Mouse (Mus musculus) forebrain, embryonic 12.5 days (tissue): ENCODE data around the gene Cmtm4. TPM values are rescaled to one million over a fixed set of nuclear protein-coding genes. Genes with fewer than 3 reads are reported as not detected.
A peak's percentile ranks its signal among the peaks of the same experiment; 100 is the strongest.
"Not testable (repeated sequence)": the region's sequence is repeated elsewhere in the genome, so short reads cannot be mapped to it uniquely, and the experiment has no call there.

Source experiments
- ATAC-seq: fragments of 200-750 bp; cut with Nextera tagmentation; 2 replicates; pipeline ENCODE4 v1.8.0; 2017; ENCODE audit warnings: moderate TSS enrichment; ENCODE audit not compliant: low FRiP score
- H3K27ac ChIP-seq: fragments of 300-500 bp; sonication (generic); 2 replicates; pipeline ENCODE4 v1.5.1; 2016; ENCODE audit warnings: mild to moderate bottlenecking
- H3K27me3 ChIP-seq: fragments of 300-500 bp; sonication (generic); 2 replicates; pipeline ENCODE4 v1.6.1; 2016; ENCODE audit warnings: mild to moderate bottlenecking
- H3K36me3 ChIP-seq: fragments of 300-500 bp; sonication (generic); replicated peaks from 2 replicates; pipeline ENCODE4 v1.6.1; 2016; ENCODE audit warnings: mild to moderate bottlenecking
- H3K4me1 ChIP-seq: fragments of 300-500 bp; sonication (generic); 2 replicates; pipeline ENCODE4 v1.6.1; 2016
- H3K4me2 ChIP-seq: fragments of 300-500 bp; sonication (generic); 2 replicates; pipeline ENCODE4 v1.6.1; 2016; ENCODE audit warnings: mild to moderate bottlenecking, moderate library complexity
- H3K4me3 ChIP-seq: fragments of 300-500 bp; sonication (generic); replicated peaks from 2 replicates; pipeline ENCODE4 v1.5.1; 2016; ENCODE audit warnings: mild to moderate bottlenecking
- H3K9ac ChIP-seq: fragments of 300-500 bp; sonication (generic); 2 replicates; pipeline ENCODE4 v1.6.1; 2016; ENCODE audit warnings: mild to moderate bottlenecking
- H3K9me3 ChIP-seq: fragments of 300-500 bp; sonication (generic); 2 replicates; pipeline ENCODE4 v1.6.1; 2016
- WGBS: fragments of 180-500 bp; shearing (Covaris S2); methylation state at CpG from one replicate; pipeline ENCODE4 v1.1.7; 2016; 5-methylcytosine and 5-hydroxymethylcytosine counted together
- polyA plus RNA-seq: library from polyadenylated mRNA; unstranded; fragments of >200 nt; fragmentation: Nextera tagmentation; extraction: Ambion mirVana; gene quantifications from 2 replicates; pipeline ENCODE4 v1.2.1, GENCODE M21; 2016

Gene Cmtm4
- polyA plus RNA-seq, 1 experiment from 2014 or later: 3.5 TPM

DNA sequence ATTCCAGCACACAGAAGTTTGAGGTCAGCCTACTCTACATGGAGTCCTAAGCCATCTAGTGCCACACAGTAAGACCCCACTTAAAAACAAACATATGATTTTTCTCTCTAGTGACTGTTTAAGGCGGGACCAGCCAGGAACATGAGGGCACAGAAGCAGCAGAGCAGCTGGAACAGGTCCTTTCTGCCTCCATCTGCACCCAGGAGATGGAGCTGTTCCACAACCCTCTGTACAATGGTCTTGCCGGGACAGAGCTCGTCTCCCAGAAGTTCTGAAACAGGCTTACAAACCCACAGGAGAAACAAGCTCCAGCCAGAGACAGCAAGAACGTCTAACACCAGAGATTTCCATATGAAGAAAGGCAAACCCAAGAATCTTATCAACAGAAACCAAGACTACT lies 82.3 kb downstream of the Cmtm4 start:
- H3K9ac ChIP-seq: no peak overlapping the region
- no peaks in the 10 kb centered on the region for H3K27me3 ChIP-seq
- H3K4me2 ChIP-seq: no peak overlapping the region
- no peaks in the 10 kb centered on the region for H3K4me1 ChIP-seq
- WGBS: 74% methylated on average over 4 of the region's 4 CpGs
- no peak overlapping the region for H3K27ac ChIP-seq
- no peaks in the 10 kb centered on the region for H3K36me3 ChIP-seq
- no peak for ATAC-seq
- no peak overlapping the region for H3K4me3 ChIP-seq
- no peaks in the 10 kb centered on the region for H3K9me3 ChIP-seq

DNA sequence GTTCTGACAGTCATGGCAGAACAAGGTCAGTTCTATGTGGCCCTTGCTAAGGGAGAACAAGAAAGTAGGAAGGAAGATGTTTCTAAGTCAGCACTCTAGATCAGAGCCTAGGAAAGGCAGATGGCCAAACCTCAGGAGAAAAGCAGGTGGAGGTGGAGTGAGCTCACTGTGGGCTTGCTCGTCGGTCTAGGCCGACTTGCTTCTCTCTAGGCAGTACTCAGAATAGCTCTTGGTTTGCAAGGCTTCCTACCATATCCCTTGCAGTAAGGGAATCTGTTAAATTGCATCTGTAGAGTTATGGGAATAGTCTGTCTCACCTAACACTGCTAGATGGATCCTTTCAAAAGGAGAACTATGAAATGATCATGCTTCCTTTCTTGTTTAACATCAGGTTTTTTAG lies 83.6 kb downstream of the Cmtm4 start:
- H3K36me3 ChIP-seq, ATAC-seq, H3K27me3 ChIP-seq, H3K4me3 ChIP-seq, H3K9me3 ChIP-seq, H3K27ac ChIP-seq, H3K4me1 ChIP-seq, H3K4me2 ChIP-seq, H3K9ac ChIP-seq: not testable (repeated sequence)
- WGBS: 83% methylated on average over 3 of the region's 3 CpGs

DNA sequence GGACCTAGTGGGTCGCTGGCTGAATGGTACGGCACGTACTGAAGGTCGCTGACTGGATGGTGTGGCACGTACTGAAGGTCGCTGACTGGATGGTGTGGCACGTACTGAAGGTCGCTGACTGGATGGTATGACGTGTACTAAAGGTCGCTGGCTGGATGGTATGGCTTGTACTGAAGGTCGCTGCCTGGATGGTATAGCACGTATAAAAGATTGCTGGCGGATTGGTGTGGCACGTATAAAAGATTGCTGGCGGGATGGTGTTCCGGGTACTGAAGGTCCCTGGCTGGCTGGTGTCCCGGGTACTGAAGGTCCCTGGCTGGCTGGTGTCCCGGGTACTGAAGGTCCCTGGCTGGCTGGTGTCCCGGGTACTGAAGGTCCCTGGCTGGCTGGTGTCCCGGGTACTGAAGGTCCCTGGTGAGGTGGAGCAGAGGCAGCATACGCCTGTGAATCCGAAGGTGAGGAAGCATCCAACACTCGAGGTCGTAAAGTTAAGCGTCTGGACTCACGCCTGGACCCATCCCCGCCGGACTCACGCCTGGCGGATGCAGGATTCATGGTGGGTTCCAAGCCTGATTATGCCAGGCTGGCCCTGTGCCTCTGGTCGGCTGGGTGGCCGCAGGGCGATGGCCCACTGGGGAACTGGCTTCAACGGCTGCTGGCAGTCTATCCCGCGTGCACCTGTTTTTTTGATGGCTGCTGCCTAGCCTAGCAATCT lies 86.0 kb downstream of the Cmtm4 start, which contains the start of the genes Gm45711 and Cmtm1:
Gm45711 (minus strand) TSS at position 641 of the 715 bp plus-strand sequence.
Cmtm1 (minus strand) TSS at position 705 of the 715 bp plus-strand sequence.
- H3K4me3 ChIP-seq, ATAC-seq, H3K27me3 ChIP-seq, H3K9me3 ChIP-seq, H3K27ac ChIP-seq, H3K4me2 ChIP-seq, H3K4me1 ChIP-seq, H3K9ac ChIP-seq, H3K36me3 ChIP-seq: not testable (repeated sequence)
- whole genome bisulfite sequencing: 94% methylated on average over 36 of the region's 36 CpGs

DNA sequence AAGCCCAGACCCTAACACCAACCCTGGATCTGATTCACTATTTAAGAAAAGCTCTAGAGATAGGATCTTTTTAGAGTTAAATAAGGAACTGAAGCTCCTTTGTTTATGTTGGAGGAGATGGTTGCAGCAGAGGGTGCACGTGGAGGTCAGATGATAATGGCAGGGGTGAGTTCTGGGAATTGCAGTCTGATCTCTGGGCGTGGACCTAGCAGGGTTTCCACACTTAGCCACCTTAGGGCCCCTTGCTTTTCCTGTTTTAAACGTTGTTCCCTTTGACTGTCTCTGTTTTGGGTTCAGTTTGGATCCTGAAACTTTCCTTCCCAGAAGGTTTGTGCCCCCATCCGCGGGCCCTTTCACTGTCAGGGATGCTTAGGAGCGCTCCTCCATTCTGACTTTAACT lies 87.3 kb downstream of the Cmtm4 start:
- 72% methylated on average over 6 of the region's 6 CpGs for WGBS
- not testable (repeated sequence) for H3K27me3 ChIP-seq, ATAC-seq, H3K9ac ChIP-seq, H3K27ac ChIP-seq, H3K4me2 ChIP-seq, H3K4me3 ChIP-seq, H3K36me3 ChIP-seq, H3K4me1 ChIP-seq, H3K9me3 ChIP-seq

DNA sequence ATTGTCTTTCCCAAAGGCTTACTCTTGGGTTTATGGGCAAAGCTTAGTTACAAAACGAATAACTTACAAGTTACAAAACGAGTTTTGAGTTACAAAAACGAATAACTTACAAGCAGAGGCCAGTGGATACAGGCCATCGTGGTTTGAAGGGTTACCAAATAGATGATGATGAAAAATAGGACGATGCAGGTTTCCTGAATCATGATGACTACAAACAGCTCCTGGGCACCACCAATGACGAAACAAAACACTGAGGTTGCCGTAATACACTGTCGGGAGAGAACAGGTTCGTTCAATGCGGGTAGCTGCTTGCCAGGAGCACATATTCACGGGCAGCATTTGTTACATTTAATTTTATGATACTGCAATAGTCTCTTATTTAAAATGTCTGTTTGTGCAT lies 90.6 kb downstream of the Cmtm4 start:
- Histone ChIP-seq H3K4me2 (no peak overlapping the region), H3K27me3 (no peaks in the 10 kb centered on the region), H3K27ac (no peak overlapping the region), H3K4me1 (peaks cover 13% of the 10 kb centered on the region), H3K36me3 (no peaks in the 10 kb centered on the region), H3K9ac (no peak overlapping the region), H3K4me3 (no peak overlapping the region), H3K9me3 (no peaks in the 10 kb centered on the region)
- WGBS: 89% methylated on average over 11 of the region's 11 CpGs
- ATAC-seq: no peak

DNA sequence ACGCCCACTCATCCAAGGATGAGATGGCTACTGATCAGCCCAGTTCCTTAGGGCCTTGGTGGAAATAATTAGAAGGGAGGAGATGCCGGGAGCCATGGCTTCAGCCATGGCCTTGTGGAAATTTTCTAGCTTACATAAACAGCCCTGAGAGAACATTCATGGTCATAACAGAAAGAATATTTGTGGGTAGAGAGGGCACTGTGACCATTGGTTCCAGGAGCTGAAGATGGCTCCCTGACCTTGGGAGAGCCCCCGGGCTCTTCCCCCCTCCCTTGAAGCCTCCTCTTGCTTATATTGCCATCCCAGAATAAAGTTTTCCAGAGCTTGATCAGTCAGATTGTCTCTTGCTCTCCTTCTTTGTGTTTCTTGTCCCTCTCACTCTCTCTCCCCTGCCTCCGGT lies 93.1 kb downstream of the Cmtm4 start:
- not testable (repeated sequence) for H3K27me3 ChIP-seq, H3K27ac ChIP-seq, ATAC-seq, H3K36me3 ChIP-seq, H3K9me3 ChIP-seq, H3K4me3 ChIP-seq, H3K4me2 ChIP-seq, H3K9ac ChIP-seq
- 91% methylated on average over 4 of the region's 4 CpGs for WGBS
- peaks cover 13% of the 10 kb centered on the region for H3K4me1 ChIP-seq

DNA sequence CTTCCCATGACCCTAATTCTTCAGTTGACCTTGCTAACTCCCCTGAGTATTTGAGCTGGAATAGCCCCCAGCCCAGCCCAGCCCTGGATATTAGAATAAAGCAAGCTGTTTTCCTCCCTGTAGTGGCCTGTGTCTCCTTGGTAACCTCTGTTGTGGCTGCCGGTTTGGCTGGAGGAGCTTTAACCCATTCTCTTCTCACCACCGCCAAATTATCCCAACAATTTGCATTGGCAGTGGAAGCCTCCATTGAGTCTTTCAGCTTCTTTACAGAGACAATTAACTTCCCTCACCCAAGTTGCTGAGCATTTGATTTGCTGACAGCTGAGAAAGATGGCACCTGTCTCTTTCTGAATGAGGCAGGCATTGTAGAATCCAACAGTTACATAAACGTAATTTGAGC lies 94.0 kb downstream of the Cmtm4 start:
- not testable (repeated sequence) for H3K27ac ChIP-seq, H3K27me3 ChIP-seq, H3K36me3 ChIP-seq, H3K9me3 ChIP-seq, H3K9ac ChIP-seq, H3K4me3 ChIP-seq, H3K4me2 ChIP-seq
- H3K4me1 ChIP-seq: peaks cover 13% of the 10 kb centered on the region
- ATAC-seq: peak; percentile 84
- 2% methylated on average over 3 of the region's 3 CpGs for whole genome bisulfite sequencing

Other genes with a start within 250 kb of the Cmtm4 start
- 0.31 and 0.82 TPM in 2 replicates for gene Bean1, start 225.4 kb downstream of the Cmtm4 start, polyA plus RNA-seq
- 35.4 and 35.9 TPM in 2 replicates for gene Tk2, start 147.2 kb downstream of the Cmtm4 start, polyA plus RNA-seq
- 39.6 and 45.2 TPM in 2 replicates for gene Cklf, start 144.9 kb downstream of the Cmtm4 start, polyA plus RNA-seq
- gene Cmtm2a, start 102.6 kb downstream of the Cmtm4 start, polyA plus RNA-seq: not detected in 2 replicates
- not detected in 2 replicates for gene Gm45711, start 85.7 kb downstream of the Cmtm4 start, polyA plus RNA-seq
- not detected in 2 replicates for gene Cmtm1, start 85.7 kb downstream of the Cmtm4 start, polyA plus RNA-seq
- gene Gm11020, start 74.2 kb downstream of the Cmtm4 start, polyA plus RNA-seq: not detected in 2 replicates
- gene Cmtm2b, start 73.6 kb downstream of the Cmtm4 start, polyA plus RNA-seq: not detected in 2 replicates
- gene Cmtm3, start 56.4 kb downstream of the Cmtm4 start, polyA plus RNA-seq: 51.3 and 59.9 TPM in 2 replicates
- gene Dync1li2, start 47.2 kb upstream of the Cmtm4 start, polyA plus RNA-seq: 129 and 136 TPM in 2 replicates
- gene Terb1, start 114.1 kb upstream of the Cmtm4 start, polyA plus RNA-seq: 0.18 and 0.32 TPM in 2 replicates
- 124 and 128 TPM in 2 replicates for gene Nae1, start 138.8 kb upstream of the Cmtm4 start, polyA plus RNA-seq
- 1.5 and 1.6 TPM in 2 replicates for gene Car7, start 138.9 kb upstream of the Cmtm4 start, polyA plus RNA-seq
- 14.2 and 14.9 TPM in 2 replicates for gene Pdp2, start 195.6 kb upstream of the Cmtm4 start, polyA plus RNA-seq
- not detected in 2 replicates for gene Cdh16, start 228.6 kb upstream of the Cmtm4 start, polyA plus RNA-seq
- gene Rrad, start 235.5 kb upstream of the Cmtm4 start, polyA plus RNA-seq: 0.69 and 1.7 TPM in 2 replicates
- gene Ciao2b, start 246.2 kb upstream of the Cmtm4 start, polyA plus RNA-seq: 104 and 115 TPM in 2 replicates